Mouse (Mus musculus) urinary bladder, adult 18-20 months (tissue): Measurements from ENCODE around the gene Gucy2e.

Experiments
- DNase-seq, 2 experiments: peaks; one replicate each; pipeline ENCODE4 v3.0.0; 2022; ENCODE audit warnings: low spot score in 2 of 2, mixed read lengths in 2 of 2

Gene Gucy2e

GRCm38 (mm10) chr11:69236061-69236925, 543 bp downstream of the Gucy2e start:
- no peak for DNase-seq

DNA sequence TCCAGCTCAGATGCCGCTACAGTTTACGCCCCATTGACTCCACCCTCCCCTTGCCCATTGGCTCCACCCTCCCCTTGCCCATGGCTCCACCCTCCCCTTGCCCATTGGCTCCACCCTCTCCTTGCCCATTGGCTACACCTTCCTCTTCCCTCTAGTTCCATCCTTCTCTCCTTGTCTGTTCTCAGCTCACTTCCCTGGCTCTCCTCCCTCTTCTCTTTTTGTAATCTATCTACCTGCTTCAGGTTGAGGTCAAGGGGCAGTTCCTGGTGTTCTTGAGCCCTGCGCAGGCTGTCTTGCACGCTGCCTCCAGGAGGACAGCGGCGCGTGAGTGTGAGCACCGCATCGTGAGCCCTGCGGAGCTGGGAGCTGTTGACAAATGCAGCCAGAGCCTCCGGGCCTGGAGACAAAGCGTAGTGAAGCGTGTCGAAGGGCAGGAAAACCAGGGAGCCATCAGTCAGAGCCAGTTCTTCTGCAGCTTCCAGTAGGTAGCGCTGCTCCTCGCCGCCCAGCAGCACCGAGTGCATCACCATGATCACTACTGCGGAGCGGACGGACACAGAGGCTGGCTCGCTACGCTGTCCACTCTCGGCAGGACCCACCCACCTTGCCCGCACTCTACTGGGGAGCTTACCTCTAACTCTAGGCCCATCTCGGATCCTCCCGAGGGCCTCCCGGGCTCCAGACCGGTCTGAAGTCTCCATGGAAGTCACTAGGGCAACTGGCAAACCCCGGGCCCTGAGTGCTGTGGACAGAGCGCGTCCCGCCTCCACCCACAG, 1.4 kb downstream of the Gucy2e start:
- peak; percentile 48 to 53 for DNase-seq

- DNase-seq, result no peak
Observed at GRCm38 (mm10) chr11:69233141-69233540, 3.7 kb downstream of the Gucy2e start.

DNA sequence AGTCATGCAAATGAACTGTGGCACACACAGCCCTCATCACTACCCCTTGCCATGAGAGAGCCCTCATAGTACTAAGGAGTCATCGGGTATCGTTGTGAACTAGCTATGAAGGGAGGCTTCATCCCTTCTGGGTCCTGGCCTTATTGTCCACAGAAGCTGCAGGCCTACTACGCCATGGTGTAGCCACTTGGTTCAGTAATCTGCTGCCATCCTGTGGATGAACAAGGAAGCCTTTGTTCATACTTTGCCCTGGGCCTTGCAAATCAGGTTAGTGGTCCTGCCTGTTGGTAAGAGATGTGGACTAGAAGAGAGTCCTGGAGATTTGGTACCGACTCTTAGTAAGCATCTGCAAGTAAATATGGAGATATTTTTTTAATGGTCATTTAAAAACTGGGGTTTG, 6.4 kb downstream of the Gucy2e start:
- no peak for DNase-seq

GRCm38 (mm10) chr11:69225715-69226114, 11.1 kb downstream of the Gucy2e start:
- DNase-seq, result no peak

GRCm38 (mm10) chr11:69223101-69223500, 13.7 kb downstream of the Gucy2e start:
- no peak for DNase-seq

GRCm38 (mm10) chr11:69221070-69221469, 15.8 kb downstream of the Gucy2e start:
- no peak for DNase-seq

DNA sequence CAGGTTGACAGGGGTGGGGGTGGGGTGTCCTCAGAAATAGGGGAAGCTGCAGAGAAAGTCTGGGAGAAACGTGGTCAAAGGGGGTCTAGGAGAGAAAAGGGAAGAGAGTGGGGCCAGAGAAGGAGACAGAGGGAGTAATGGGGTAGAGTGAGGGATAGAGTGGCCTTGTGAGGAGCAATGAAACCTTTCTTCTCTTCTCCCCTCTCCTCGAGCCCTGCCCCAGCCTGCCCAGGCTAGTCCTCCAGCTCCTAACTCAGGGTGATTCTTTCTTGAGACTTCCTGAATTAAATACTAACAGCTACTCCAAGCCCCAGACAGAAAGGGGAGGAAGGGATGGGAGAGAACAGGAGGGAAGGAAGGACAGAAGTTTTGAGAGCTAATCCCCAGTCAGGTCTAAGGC, 18.2 kb downstream of the Gucy2e start:
- no peak for DNase-seq

GRCm38 (mm10) chr11:69217411-69217810, 19.4 kb downstream of the Gucy2e start:
- DNase-seq, result no peak

DNA sequence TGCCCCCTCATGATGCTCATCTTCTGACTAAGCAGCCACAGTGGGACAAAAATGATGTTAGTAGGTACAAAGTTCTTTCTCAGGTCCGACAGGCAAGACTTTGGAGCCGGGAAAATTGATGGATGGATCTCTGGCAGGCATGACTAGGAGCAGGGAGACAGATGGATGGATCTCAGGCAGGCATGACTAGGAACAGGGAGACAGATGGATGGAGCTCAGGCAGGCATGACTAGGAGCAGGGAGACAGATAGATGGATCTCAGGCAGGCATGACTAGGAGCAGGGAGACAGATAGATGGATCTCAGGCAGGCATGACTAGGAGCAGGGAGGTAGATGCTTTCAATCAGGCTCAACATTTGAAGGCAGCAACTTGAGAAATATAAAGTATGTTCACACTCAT, 25.4 kb downstream of the Gucy2e start:
- DNase-seq, result no peak

DNA sequence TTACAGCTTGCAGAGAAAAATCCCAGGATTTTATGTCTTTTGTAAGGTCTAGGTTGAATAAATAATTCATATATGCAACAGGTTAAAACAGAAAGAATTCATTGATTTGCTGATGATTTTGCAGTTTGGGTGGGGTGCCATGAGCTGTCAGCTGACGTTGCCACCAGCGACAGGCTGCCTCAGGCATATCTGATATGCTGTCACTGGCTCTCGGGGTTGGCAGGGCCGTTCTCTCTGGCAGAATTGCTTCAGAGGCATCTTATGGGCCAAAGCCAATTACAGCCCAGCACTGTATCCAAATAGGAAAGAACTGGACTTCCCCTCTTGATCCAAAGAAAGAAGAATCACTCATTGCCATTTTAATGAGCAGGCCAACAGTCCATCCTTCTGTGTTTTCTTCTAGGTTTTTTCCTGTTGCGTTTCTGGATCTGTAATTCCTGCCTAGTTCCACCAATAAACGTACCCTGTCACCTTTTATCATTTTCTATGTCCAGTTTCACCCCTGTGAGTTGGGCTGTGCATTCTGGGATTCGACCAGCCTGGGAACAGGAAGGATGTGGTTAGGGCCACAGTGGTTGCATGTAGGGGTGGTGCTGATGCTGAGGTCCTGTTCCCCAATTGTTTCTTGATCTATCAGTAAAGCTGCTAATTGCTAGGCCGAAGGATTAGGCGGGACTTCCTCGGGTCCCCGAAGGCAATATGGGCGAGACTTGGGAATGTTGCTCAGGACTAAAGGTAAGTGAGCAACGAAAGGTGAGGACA, 34.2 kb downstream of the Gucy2e start:
- DNase-seq, result no peak

GRCm38 (mm10) chr11:69200231-69200630, 36.6 kb downstream of the Gucy2e start:
- no peak for DNase-seq

DNA sequence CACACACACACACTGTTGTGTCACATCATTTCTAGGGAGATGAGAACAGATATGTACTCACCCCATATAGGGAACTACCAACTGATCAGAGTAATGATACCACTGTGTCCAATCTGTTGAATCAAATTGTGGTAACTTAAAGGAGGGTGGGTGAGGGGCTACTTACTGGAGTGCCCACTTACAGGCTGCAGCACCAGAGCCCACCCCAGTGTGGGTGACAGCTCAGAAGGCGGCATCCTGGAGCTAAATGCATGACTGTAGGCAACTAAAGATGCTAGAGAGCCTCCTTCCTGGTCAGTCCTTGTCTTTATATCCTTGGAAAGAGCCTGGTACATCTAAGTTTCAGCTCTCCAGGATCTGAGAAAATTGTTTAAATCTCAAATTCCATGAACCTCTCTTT, 37.6 kb downstream of the Gucy2e start:
- DNase-seq, result no peak

GRCm38 (mm10) chr11:69197743-69198142, 39.1 kb downstream of the Gucy2e start, which contains the start of gene Alox8:
TSS of gene Alox8 (minus strand) at chr11:69197843.
- DNase-seq, result no peak

- DNase-seq, result peak in 1 of 2 experiments; percentile 28
Observed at GRCm38 (mm10) chr11:69197194-69197593, 39.6 kb downstream of the Gucy2e start.

DNA sequence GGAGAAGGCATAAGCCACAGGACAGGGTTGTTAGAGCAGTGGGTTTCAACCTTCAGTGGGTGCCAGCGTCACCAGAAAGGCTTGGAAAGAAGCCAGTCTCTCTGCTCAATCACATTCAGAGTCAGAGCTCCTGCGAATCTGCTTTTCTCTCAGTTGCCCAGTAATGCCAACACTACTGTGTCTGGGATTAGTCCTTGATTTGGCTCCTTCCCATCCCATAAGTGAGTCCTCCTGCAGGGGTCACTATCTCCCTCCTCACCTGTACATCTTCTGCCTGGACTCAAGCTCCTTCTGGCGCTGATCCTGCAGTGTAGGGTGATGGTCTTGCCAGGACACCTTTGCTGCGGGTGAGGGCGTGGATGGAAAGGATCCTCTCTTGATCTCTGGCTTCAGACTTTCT, 40.1 kb downstream of the Gucy2e start:
- peak in 1 of 2 experiments; percentile 7 for DNase-seq

GRCm38 (mm10) chr11:69192840-69193239, 44.0 kb downstream of the Gucy2e start:
- DNase-seq, result peak in 1 of 2 experiments; percentile 13

DNA sequence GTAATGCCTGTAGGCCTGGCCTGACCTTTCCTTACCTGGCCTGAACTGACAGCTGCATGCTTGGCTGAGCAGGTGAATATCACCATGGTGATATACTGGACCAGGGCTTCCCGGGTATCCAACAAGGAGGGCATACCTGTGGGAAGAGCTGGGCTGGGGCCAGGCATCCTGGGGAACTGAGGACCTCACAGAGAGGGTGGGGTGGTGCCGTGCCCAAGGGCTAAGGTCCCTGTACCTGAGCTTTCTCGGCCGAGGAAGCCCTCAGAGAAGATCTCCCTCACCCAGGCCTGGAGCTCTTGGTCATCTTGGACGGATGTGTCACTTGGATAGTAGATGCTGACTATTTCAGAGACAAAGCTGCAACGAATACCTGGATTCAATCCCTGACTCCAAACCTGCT, 50.9 kb downstream of the Gucy2e start:
- DNase-seq, result no peak

- no peak for DNase-seq
Observed at GRCm38 (mm10) chr11:69185031-69185430, 51.8 kb downstream of the Gucy2e start.

- no peak for DNase-seq
Observed at GRCm38 (mm10) chr11:69180120-69180519, 56.7 kb downstream of the Gucy2e start.

DNA sequence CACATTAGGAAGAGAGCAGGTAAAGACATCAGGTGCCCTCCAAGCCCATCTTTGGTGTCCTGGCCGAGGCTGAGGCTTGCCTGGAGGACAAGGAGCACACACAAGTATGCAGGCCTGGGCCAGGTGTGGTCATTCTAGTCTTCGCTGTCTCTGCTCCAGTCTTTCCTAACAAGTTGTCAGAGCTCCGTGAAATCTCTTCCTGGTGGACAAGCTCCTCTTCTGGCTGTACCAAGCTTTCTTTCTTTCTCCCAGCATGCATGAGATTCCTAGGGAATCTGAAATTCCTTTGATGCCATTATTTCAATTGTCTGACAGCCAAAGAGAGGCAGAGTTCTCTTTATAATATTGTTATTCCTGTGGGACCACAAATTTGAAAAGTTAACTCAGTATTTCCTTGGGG, 57.3 kb downstream of the Gucy2e start:
- no peak for DNase-seq

GRCm38 (mm10) chr11:69178525-69178924, 58.3 kb downstream of the Gucy2e start:
- no peak for DNase-seq
